Mouse (Mus musculus): ENCODE measurements at regions not wholly inside any gene's neighbourhood (a gene's known extent, or its start where the extent isn't known, plus 50 kb on each side); places are given as distances from the start of the nearest gene placed in this dataset.

DNA sequence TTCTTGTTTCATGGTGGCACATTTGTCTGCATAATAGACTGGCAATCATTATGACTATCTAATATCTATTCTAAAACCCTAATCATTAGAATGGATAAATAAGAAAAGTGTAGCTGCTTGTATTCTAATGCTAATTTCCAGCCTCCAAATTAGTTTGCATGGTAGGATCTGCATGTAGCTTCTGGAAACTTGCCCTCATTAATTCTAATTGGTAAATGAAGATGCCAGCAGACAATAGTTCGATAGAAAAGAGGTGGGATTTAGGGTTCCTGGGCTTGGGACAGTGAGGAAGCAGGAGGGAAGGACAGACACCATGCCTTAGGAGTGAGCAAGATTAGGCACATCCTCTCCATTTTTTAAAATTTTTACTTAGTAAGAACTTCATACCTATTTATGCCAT lies 1008.3 kb downstream of the Basp1 start:
- no peak for TF ChIP-seq POLR2A (IDR thresholded peaks at IDR 0.05; ENCODE audit: low read depth, low read length)
- TF ChIP-seq CTCF (IDR thresholded peaks at IDR 0.05; ENCODE audit: extremely low read depth, insufficient read length, insufficient replicate concordance, low read depth, low read length) = no peak
